8 mouse cellular contexts compared by ENCODE assay signal in the genomic region with DNA sequence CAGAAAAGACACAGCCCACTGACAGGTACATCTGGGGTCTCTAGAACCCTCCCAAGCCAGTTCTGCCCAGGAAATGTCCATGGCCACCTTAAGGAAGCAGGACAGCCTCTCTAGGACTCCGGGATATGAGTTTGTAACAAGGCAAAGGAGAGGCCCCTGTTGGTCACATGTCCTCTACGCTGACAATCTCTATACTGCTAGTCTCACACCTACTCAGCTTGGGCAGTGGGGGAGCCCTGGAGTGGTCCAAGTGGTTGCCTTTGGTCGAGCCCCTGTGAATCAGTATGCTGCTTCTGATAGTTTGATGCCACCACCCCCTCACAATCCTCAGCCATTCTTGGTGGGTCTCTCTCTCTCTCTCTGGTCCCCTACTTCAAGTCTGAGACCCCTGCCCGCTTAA. TPM values are rescaled to one million over a fixed set of nuclear protein-coding genes. Genes with fewer than 3 reads are reported as not detected.
DNase-seq lines count a peak whose midpoint lies in the region; ATAC-seq and TF ChIP-seq lines count a peak whose summit lies in the region.

No protein-coding gene starts in this region.

- peak overlapping the region; percentile 78 for H3K4me2 ChIP-seq in kidney, embryonic 14.5 days (replicated peaks; ENCODE audit: low read depth, low read length)
- H3K4me2 ChIP-seq in hindbrain, embryonic 12.5 days (replicated peaks): peak overlapping the region; percentile 87
- H3K4me2 ChIP-seq in midbrain, embryonic 12.5 days (replicated peaks): peak overlapping the region; percentile 74

- H3K4me1 ChIP-seq in kidney, embryonic 14.5 days (ENCODE audit: control insufficient read depth, insufficient read depth, low read length): peaks cover 33% of the 10 kb centered on the region
- no peaks in the 10 kb centered on the region for H3K4me1 ChIP-seq in cortical plate, adult 2 months (ENCODE audit: control insufficient read depth, insufficient read depth, low read length)
- H3K4me1 ChIP-seq in hindbrain, embryonic 12.5 days: peaks cover 56% of the 10 kb centered on the region
- H3K4me1 ChIP-seq in midbrain, embryonic 12.5 days: peaks cover 56% of the 10 kb centered on the region

- no peaks in the 10 kb centered on the region for H3K27me3 ChIP-seq in kidney, embryonic 14.5 days (ENCODE audit: control insufficient read depth, insufficient read depth, low read length)
- H3K27me3 ChIP-seq in hindbrain, embryonic 12.5 days: no peaks in the 10 kb centered on the region
- H3K27me3 ChIP-seq in midbrain, embryonic 12.5 days: peaks cover 8% of the 10 kb centered on the region

- 12% methylated on average over 4 of the region's 4 CpGs for WGBS in kidney, embryonic 14.5 days
- 13% methylated on average over 4 of the region's 4 CpGs for WGBS in hindbrain, embryonic 12.5 days
- WGBS in midbrain, embryonic 12.5 days: 13% methylated on average over 4 of the region's 4 CpGs

- no peaks in the 10 kb centered on the region for H3K9me3 ChIP-seq in kidney, embryonic 14.5 days (ENCODE audit: control insufficient read depth, low read length)
- H3K9me3 ChIP-seq in hindbrain, embryonic 12.5 days (replicated peaks): no peaks in the 10 kb centered on the region
- H3K9me3 ChIP-seq in midbrain, embryonic 12.5 days: no peaks in the 10 kb centered on the region

- no peak for TF ChIP-seq CTCF in cortical plate, adult 2 months (IDR thresholded peaks at IDR 0.05; ENCODE audit: extremely low read depth, insufficient read depth, low read length)

- H3K36me3 ChIP-seq in kidney, embryonic 14.5 days (ENCODE audit: control insufficient read depth, insufficient read depth, low read length): no peaks in the 10 kb centered on the region
- H3K36me3 ChIP-seq in hindbrain, embryonic 12.5 days: no peaks in the 10 kb centered on the region
- no peaks in the 10 kb centered on the region for H3K36me3 ChIP-seq in midbrain, embryonic 12.5 days

- peak overlapping the region; percentile 47 for H3K4me3 ChIP-seq in kidney, embryonic 14.5 days (ENCODE audit: low read length)
- H3K4me3 ChIP-seq in cortical plate, adult 2 months (ENCODE audit: insufficient read depth, low read length): peak overlapping the region; percentile 12; the same call in 1 of the 2 replicates
- peak overlapping the region; percentile 41 for H3K4me3 ChIP-seq in hindbrain, embryonic 12.5 days
- peak overlapping the region; percentile 45 for H3K4me3 ChIP-seq in midbrain, embryonic 12.5 days

- peak overlapping the region; percentile 62 for H3K9ac ChIP-seq in kidney, embryonic 14.5 days (ENCODE audit: low read depth, low read length)
- peak overlapping the region; percentile 68 for H3K9ac ChIP-seq in hindbrain, embryonic 12.5 days
- peak overlapping the region; percentile 59 for H3K9ac ChIP-seq in midbrain, embryonic 12.5 days (replicated peaks)

- no peak for DNase-seq in kidney, postnatal 10 days
- DNase-seq in adipocyte (ENCODE audit: low spot score): no peak
- no peak for DNase-seq in spleen, adult 18-20 months
- no peak for DNase-seq in frontal cortex, postnatal 10 days (ENCODE audit: low spot score in 2 of 2)

- peak overlapping the region; percentile 57 for H3K27ac ChIP-seq in kidney, embryonic 14.5 days (ENCODE audit: low read depth, low read length)
- H3K27ac ChIP-seq in cortical plate, adult 2 months (ENCODE audit: insufficient read depth, low read length): no peak overlapping the region; the same call in 1 of the 2 replicates
- H3K27ac ChIP-seq in hindbrain, embryonic 12.5 days: peak overlapping the region; percentile 85
- peak overlapping the region; percentile 87 for H3K27ac ChIP-seq in midbrain, embryonic 12.5 days (replicated peaks)

- ATAC-seq in kidney, embryonic 14.5 days (ENCODE audit: low FRiP score, low TSS enrichment): peak; percentile 13; the same call in 1 of the 2 replicates
- ATAC-seq in hindbrain, embryonic 12.5 days (ENCODE audit: low FRiP score): peak; percentile 29
- no peak; the same call in 1 of the 2 replicates for ATAC-seq in midbrain, embryonic 12.5 days (ENCODE audit: low FRiP score, low read depth)

- TF ChIP-seq POLR2A in cortical plate, adult 2 months (IDR thresholded peaks at IDR 0.05; ENCODE audit: extremely low read depth, insufficient read depth, low read length): no peak

RNA-seq across cellular contexts. Expression of a gene that starts 13.1 kb away (rescaled TPM):
- polyA plus RNA-seq in kidney, embryonic 14.5 days (2014; fragmentation: Nextera tagmentation; extraction: Ambion mirVana): 8.7 and 21.0 TPM in 2 replicates
- polyA plus RNA-seq in cortical plate, adult 2 months (2012; rRNA removed): 22.1 and 24.2 TPM in 2 replicates
- 70.9 and 76.4 TPM in 2 replicates for polyA plus RNA-seq in hindbrain, embryonic 12.5 days (2016; fragmentation: Nextera tagmentation; extraction: Ambion mirVana)
- 91.2 and 92.1 TPM in 2 replicates for polyA plus RNA-seq in midbrain, embryonic 12.5 days (2016; fragmentation: Nextera tagmentation; extraction: Ambion mirVana)

RNA-seq across cellular contexts. Expression of a gene that starts 29.2 kb away (rescaled TPM):
- 6.8 and 11.3 TPM in 2 replicates for polyA plus RNA-seq in kidney, embryonic 14.5 days (2014; fragmentation: Nextera tagmentation; extraction: Ambion mirVana)
- polyA plus RNA-seq in cortical plate, adult 2 months (2012; rRNA removed): 2.5 TPM in 2 replicates
- polyA plus RNA-seq in hindbrain, embryonic 12.5 days (2016; fragmentation: Nextera tagmentation; extraction: Ambion mirVana): 1.8 and 2.4 TPM in 2 replicates
- polyA plus RNA-seq in midbrain, embryonic 12.5 days (2016; fragmentation: Nextera tagmentation; extraction: Ambion mirVana): 1.4 and 1.6 TPM in 2 replicates

RNA-seq across cellular contexts. Expression of a gene that starts 43.8 kb away (rescaled TPM):
- 72.7 and 101 TPM in 2 replicates for polyA plus RNA-seq in kidney, embryonic 14.5 days (2014; fragmentation: Nextera tagmentation; extraction: Ambion mirVana)
- polyA plus RNA-seq in cortical plate, adult 2 months (2012; rRNA removed): 52.0 and 57.5 TPM in 2 replicates
- 107 and 117 TPM in 2 replicates for polyA plus RNA-seq in hindbrain, embryonic 12.5 days (2016; fragmentation: Nextera tagmentation; extraction: Ambion mirVana)
- 118 and 123 TPM in 2 replicates for polyA plus RNA-seq in midbrain, embryonic 12.5 days (2016; fragmentation: Nextera tagmentation; extraction: Ambion mirVana)

RNA-seq across cellular contexts. Expression of a gene that starts 47.0 kb away (rescaled TPM):
- polyA plus RNA-seq in kidney, embryonic 14.5 days (2014; fragmentation: Nextera tagmentation; extraction: Ambion mirVana): 0.49 and 0.54 TPM in 2 replicates
- polyA plus RNA-seq in cortical plate, adult 2 months (2012; rRNA removed): 0.11 TPM in 1 of 2 replicates, not detected in the other
- polyA plus RNA-seq in hindbrain, embryonic 12.5 days (2016; fragmentation: Nextera tagmentation; extraction: Ambion mirVana): not detected in 2 replicates
- polyA plus RNA-seq in midbrain, embryonic 12.5 days (2016; fragmentation: Nextera tagmentation; extraction: Ambion mirVana): not detected in 2 replicates

RNA-seq across cellular contexts. Expression of a gene that starts 51.1 kb away (rescaled TPM):
- 0.55 TPM in 1 of 2 replicates, not detected in the other for polyA plus RNA-seq in kidney, embryonic 14.5 days (2014; fragmentation: Nextera tagmentation; extraction: Ambion mirVana)
- 0.19 and 0.21 TPM in 2 replicates for polyA plus RNA-seq in cortical plate, adult 2 months (2012; rRNA removed)
- 0.19 TPM in 1 of 2 replicates, not detected in the other for polyA plus RNA-seq in hindbrain, embryonic 12.5 days (2016; fragmentation: Nextera tagmentation; extraction: Ambion mirVana)
- 0.21 and 1.6 TPM in 2 replicates for polyA plus RNA-seq in midbrain, embryonic 12.5 days (2016; fragmentation: Nextera tagmentation; extraction: Ambion mirVana)
